Mouse (Mus musculus): ENCODE data around the gene Egfr. TPM values are rescaled to one million over a fixed set of nuclear protein-coding genes. Genes with fewer than 3 reads are reported as not detected.

Egfr gene
- total RNA-seq, 2 experiments from 2014 or later = 14.2 to 15.2 TPM

GRCm38 (mm10) chr11:16817336-16818034 lies 65.5 kb downstream of the Egfr start:
- intact Hi-C loops (cut with DNase I) = no loop called here
- DNase-seq (ENCODE audit: low spot score in 2 of 2) = no peak

- DNase-seq (ENCODE audit: low spot score in 2 of 2) = no peak
- intact Hi-C loops (cut with DNase I) = no loop called here
These were observed 67.4 kb downstream of the Egfr start for GRCm38 (mm10) chr11:16819424-16819823.

GRCm38 (mm10) chr11:16820138-16820537 lies 68.1 kb downstream of the Egfr start:
- no peak for DNase-seq (ENCODE audit: low spot score in 2 of 2)
- intact Hi-C loops (cut with DNase I) = no loop called here

- intact Hi-C loops (cut with DNase I) = no loop called here
- DNase-seq (ENCODE audit: low spot score in 2 of 2) = no peak
These were observed 69.8 kb downstream of the Egfr start for GRCm38 (mm10) chr11:16821668-16822254.

- no peak for DNase-seq (ENCODE audit: low spot score in 2 of 2)
- intact Hi-C loops (cut with DNase I) = no loop called here
These were observed 72.0 kb downstream of the Egfr start for GRCm38 (mm10) chr11:16823830-16824545.

- intact Hi-C loops (cut with DNase I) = no loop called here
- DNase-seq (ENCODE audit: low spot score in 2 of 2) = no peak
These were observed 77.5 kb downstream of the Egfr start for GRCm38 (mm10) chr11:16829468-16829867.

- intact Hi-C loops (cut with DNase I) = no loop called here
- no peak for DNase-seq (ENCODE audit: low spot score in 2 of 2)
These were observed 78.7 kb downstream of the Egfr start for GRCm38 (mm10) chr11:16830531-16831227.

- DNase-seq (ENCODE audit: low spot score in 2 of 2) = peak; percentile 41 to 58
These were observed 80.0 kb downstream of the Egfr start for GRCm38 (mm10) chr11:16831974-16832464.

GRCm38 (mm10) chr11:16838772-16839171 lies 86.8 kb downstream of the Egfr start:
- intact Hi-C loops (cut with DNase I) = no loop called here
- no peak for DNase-seq (ENCODE audit: low spot score in 2 of 2)

More at GRCm38 (mm10) chr11:16831974-16832464, 80.0 kb downstream of the Egfr start:
- intact Hi-C loops (cut with DNase I) = no loop called here

GRCm38 (mm10) chr11:16842924-16843323 lies 90.9 kb downstream of the Egfr start:
- intact Hi-C loops (cut with DNase I) = no loop called here
- no peak for DNase-seq (ENCODE audit: low spot score in 2 of 2)

- intact Hi-C loops (cut with DNase I) = no loop called here
- DNase-seq (ENCODE audit: low spot score in 2 of 2) = no peak
These were observed 92.0 kb downstream of the Egfr start for GRCm38 (mm10) chr11:16843889-16844568.

- no peak for DNase-seq (ENCODE audit: low spot score in 2 of 2)
- intact Hi-C loops (cut with DNase I) = no loop called here
These were observed 96.9 kb downstream of the Egfr start for GRCm38 (mm10) chr11:16848881-16849280.

- intact Hi-C loops (cut with DNase I) = no loop called here
- no peak for DNase-seq (ENCODE audit: low spot score in 2 of 2)
These were observed 99.4 kb downstream of the Egfr start for GRCm38 (mm10) chr11:16851361-16851760.

GRCm38 (mm10) chr11:16854111-16854510 lies 102.1 kb downstream of the Egfr start:
- intact Hi-C loops (cut with DNase I) = no loop called here
- DNase-seq (ENCODE audit: low spot score in 2 of 2) = no peak

- DNase-seq (ENCODE audit: low spot score in 2 of 2) = no peak
- intact Hi-C loops (cut with DNase I) = no loop called here
These were observed 105.3 kb downstream of the Egfr start for GRCm38 (mm10) chr11:16857346-16857745.

GRCm38 (mm10) chr11:16861037-16861436 lies 109.0 kb downstream of the Egfr start:
- DNase-seq (ENCODE audit: low spot score in 2 of 2) = peak; percentile 34 to 59
- intact Hi-C loops (cut with DNase I) = no loop called here

- intact Hi-C loops (cut with DNase I) = no loop called here
- no peak for DNase-seq (ENCODE audit: low spot score in 2 of 2)
These were observed 111.5 kb downstream of the Egfr start for GRCm38 (mm10) chr11:16863547-16863946.

GRCm38 (mm10) chr11:16864980-16865561 lies 113.1 kb downstream of the Egfr start:
- intact Hi-C loops (cut with DNase I) = no loop called here
- DNase-seq (ENCODE audit: low spot score in 2 of 2) = no peak

GRCm38 (mm10) chr11:16868051-16868450 lies 116.0 kb downstream of the Egfr start:
- intact Hi-C loops (cut with DNase I) = no loop called here

More at GRCm38 (mm10) chr11:16868051-16868450, 116.0 kb downstream of the Egfr start:
- no peak for DNase-seq (ENCODE audit: low spot score in 2 of 2)

Measured in left cerebral cortex, postnatal 14 days (tissue).